Mouse (Mus musculus) E14TG2a.4 (cell line): ENCODE measurements at regions not wholly inside any gene's neighbourhood (a gene's known extent, or its start where the extent isn't known, plus 50 kb on each side); places are given as distances from the start of the nearest gene placed in this dataset.

Experiments
- H3K27me3 ChIP-seq: 2 replicates; pipeline ENCODE4 v1.6.1; 2014; ENCODE audit warnings: low read length, control low read depth; ENCODE audit not compliant: insufficient read depth
- H3K36me3 ChIP-seq: 2 replicates; pipeline ENCODE4 v1.6.1; 2014; ENCODE audit warnings: low read length, control low read depth; ENCODE audit not compliant: insufficient read depth
- H3K4me1 ChIP-seq: replicated peaks from 2 replicates; pipeline ENCODE4 v1.6.1; 2014; ENCODE audit warnings: low read depth, low read length, control low read depth
- H3K4me3 ChIP-seq: replicated peaks from 2 replicates; pipeline ENCODE4 v1.5.1; 2014; ENCODE audit warnings: mild to moderate bottlenecking, low read length
- H3K9me3 ChIP-seq: 2 replicates; pipeline ENCODE4 v1.6.1; 2014; ENCODE audit warnings: low read length, control low read depth
- CTCF ChIP-seq: conservative IDR thresholded peaks from 2 replicates; pipeline ENCODE4 v1.5.1; 2014; ENCODE audit warnings: low read length
- NANOG ChIP-seq: IDR thresholded peaks from 2 replicates; pipeline ENCODE4 v1.6.1; 2014; ENCODE audit warnings: borderline replicate concordance, low read length, mixed read lengths
- POU5F1 ChIP-seq: IDR thresholded peaks from 2 replicates; pipeline ENCODE4 v1.6.1; 2014; ENCODE audit warnings: low read length, borderline replicate concordance

DNA sequence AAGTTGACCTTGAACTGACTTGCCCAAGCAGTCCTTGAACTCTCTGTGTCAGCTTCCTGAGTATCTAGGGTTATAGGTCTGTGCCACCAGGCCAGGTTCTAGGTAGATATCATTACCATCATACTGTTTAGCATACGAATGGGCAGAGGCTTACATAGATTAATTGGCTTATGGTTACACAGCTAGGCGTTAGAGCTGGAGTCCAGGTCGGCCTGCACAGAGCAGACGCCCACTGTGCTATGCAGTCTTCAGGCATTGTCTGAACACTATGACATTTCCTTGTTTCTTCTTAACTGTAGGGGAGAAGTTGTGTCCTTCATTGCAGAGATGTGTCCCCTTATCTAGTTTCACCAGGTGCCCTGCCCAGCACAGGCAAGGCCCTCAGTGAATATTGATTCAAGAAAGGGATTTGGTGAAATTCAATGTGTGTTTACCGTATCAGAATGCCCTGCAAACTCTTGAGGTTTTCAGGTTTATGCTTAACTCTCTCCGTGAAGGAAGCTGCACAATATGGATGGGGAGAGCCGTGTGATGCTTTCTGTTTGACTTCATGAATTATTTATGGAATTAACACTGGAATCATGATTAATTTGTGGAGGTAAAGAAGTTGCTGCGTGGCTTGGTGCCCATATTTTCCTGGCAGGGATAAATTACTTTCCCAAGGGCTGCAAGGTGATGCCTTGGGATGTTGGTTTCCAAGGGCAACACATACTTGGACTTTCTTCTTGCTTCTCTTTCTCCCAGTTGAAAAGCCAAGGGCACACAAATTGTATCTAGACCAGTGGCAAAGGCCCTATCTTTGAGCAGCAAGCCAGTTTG lies 78.7 kb upstream of the Pcdh8 start:
- 0 out of 2 replicates have a peak, but pooled peaks cover 4% of the 10 kb centered on the region for H3K27me3 ChIP-seq
- no peak overlapping the region for H3K4me3 ChIP-seq
- TF ChIP-seq CTCF (no peak), POU5F1 (no peak), NANOG (no peak)
- no peaks in the 10 kb centered on the region for H3K4me1 ChIP-seq
- H3K36me3 ChIP-seq: no peaks in the 10 kb centered on the region
- H3K9me3 ChIP-seq: peaks cover 23% of the 10 kb centered on the region

DNA sequence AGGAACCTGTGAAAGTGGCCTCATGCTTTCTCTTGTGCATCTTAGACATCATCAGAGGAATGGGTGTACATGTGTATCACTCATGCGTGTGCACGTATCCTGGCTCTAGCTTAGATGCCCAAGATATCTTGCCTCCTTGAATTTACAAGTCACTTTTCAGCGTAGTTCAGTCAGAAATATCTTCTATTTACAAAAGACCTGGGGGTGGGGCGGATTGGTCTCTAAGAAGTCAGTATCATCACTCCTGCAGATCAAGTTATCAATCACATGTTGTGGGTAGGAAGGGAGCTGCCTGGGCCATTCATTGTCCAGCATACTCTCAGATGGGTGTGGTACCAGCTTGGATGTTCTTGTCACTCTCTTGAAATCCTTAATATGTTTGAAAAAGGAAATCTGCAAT lies 77.0 kb upstream of the Pcdh8 start:
- no peaks in the 10 kb centered on the region for H3K36me3 ChIP-seq
- TF ChIP-seq POU5F1 (no peak), NANOG (no peak), CTCF (no peak)
- 0 out of 2 replicates have a peak, but pooled peaks cover 4% of the 10 kb centered on the region for H3K27me3 ChIP-seq
- H3K4me3 ChIP-seq: no peak overlapping the region
- H3K9me3 ChIP-seq: peaks cover 33% of the 10 kb centered on the region
- H3K4me1 ChIP-seq: no peaks in the 10 kb centered on the region

DNA sequence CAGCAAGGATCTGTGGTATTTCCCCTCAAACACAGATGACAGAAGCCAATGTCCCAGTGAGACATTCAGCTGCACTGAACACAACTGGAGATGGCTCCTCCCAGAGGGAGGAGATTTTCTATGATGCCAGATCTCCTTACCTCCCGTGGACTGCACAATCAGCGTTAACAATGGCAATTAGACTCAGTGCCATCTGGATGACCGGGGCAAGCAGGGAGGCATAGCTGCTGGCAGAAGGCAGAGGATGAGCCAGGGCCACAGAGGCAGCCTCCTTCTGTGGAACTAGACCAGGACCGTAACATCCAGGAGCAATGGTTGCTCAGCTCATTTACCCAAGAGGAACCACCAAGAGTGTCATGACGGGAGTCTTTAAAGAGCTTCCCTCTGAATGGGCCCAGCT lies 73.2 kb upstream of the Pcdh8 start:
- H3K27me3 ChIP-seq: peaks cover 9% of the 10 kb centered on the region
- peaks cover 10% of the 10 kb centered on the region for H3K4me1 ChIP-seq
- no peak overlapping the region for H3K4me3 ChIP-seq
- peaks cover 33% of the 10 kb centered on the region for H3K9me3 ChIP-seq
- TF ChIP-seq CTCF: no peak
- TF ChIP-seq POU5F1: no peak
- TF ChIP-seq NANOG: no peak
- no peaks in the 10 kb centered on the region for H3K36me3 ChIP-seq

DNA sequence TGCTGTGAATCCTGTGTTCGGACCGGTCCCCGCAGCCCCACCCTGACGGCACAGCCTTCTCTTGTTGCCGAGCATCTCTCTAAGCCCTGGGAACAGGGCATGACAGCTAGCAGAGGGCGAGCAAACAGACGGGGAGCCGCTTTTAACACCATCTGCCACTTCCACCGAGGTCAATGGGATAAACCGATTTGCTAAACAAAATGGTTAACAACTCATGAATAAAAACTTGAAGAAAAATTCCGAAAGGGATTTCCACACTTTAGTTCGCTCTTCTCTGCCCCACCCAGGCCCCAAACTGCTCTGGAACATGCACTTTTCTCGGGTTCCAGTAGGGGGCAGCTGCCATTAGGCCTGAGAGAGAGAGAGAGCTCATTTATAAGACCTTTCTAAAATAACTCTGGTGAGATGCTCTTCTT lies 72.0 kb upstream of the Pcdh8 start:
- Histone ChIP-seq H3K9me3 (peaks cover 29% of the 10 kb centered on the region), H3K36me3 (no peaks in the 10 kb centered on the region), H3K27me3 (peaks cover 9% of the 10 kb centered on the region), H3K4me1 (peaks cover 12% of the 10 kb centered on the region), H3K4me3 (0 out of 2 replicates have a peak overlapping the region, but pooled peaks have one; percentile 13)
- TF ChIP-seq POU5F1 (no peak), CTCF (peak; percentile 80), NANOG (no peak)

DNA sequence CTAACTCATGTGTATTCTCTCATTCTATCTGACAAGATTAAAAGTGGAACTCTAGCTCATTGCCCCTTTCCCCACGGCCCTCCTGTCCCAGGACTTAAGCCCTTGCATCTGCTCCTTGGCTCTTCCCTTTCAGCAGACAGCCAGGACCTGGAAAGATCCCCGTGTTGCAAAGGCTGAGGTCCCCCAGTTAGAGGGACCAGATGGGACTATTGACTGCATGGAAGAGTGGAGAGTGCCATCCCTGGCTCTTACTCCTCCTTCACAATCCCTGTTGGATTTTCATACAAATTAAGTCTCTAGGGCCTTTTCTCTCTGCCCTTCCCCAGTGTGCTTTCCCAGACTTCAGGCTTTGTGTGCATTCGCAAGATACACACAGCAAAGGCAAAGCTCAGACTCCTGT lies 71.6 kb upstream of the Pcdh8 start:
- TF ChIP-seq POU5F1 (no peak), CTCF (no peak)
- Histone ChIP-seq H3K27me3 (peaks cover 12% of the 10 kb centered on the region), H3K36me3 (no peaks in the 10 kb centered on the region), H3K4me1 (peaks cover 12% of the 10 kb centered on the region), H3K9me3 (peaks cover 27% of the 10 kb centered on the region), H3K4me3 (0 out of 2 replicates have a peak overlapping the region, but pooled peaks have one; percentile 13)

DNA sequence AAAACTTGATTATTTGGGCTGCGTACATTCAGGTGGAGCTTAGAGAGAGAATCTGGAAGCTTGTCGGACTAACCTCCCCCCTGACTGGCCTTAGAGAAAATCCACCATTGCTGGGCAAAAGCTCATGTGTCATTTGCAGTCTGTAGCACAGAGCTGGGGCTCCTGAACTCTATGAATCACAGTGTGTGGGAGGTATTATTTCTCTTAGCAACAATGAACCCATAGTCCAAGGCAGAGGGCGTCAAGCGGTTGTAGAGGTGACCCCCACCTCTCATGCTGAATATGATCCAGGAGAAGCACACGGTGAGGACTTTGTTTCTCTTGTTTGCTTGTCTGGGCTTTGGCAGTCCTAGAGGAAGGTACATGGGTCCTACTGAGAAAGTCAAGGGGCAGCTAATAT lies 66.0 kb upstream of the Pcdh8 start:
- peaks cover 5% of the 10 kb centered on the region; the same call in 1 of the 2 replicates for H3K9me3 ChIP-seq
- TF ChIP-seq NANOG (no peak), CTCF (no peak), POU5F1 (no peak)
- H3K4me1 ChIP-seq: peaks cover 12% of the 10 kb centered on the region
- no peaks in the 10 kb centered on the region for H3K36me3 ChIP-seq
- peaks cover 12% of the 10 kb centered on the region for H3K27me3 ChIP-seq
- no peak overlapping the region for H3K4me3 ChIP-seq

DNA sequence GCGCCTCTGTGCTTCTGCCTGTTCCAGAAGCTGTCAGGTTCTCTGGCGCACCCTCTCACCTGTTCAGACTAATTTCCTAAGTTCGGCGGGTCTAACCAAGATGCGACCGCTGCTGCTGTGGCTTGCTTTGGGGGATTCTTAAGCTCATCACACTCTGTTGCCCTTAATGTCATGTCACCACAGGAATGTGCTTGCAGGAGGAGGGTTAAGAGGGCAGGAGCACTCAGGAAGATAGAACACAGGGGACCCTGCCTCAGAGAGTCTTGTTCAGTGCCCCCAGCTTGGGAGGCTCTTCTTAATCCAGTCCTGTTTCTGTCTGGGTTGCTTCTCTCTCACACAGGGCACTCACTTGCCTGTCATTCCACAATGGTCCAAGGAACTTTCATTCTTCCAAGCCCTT lies 65.1 kb upstream of the Pcdh8 start:
- H3K27me3 ChIP-seq: peaks cover 9% of the 10 kb centered on the region; the same call in 1 of the 2 replicates
- TF ChIP-seq CTCF: no peak
- no peak for TF ChIP-seq NANOG
- no peak for TF ChIP-seq POU5F1
- no peaks in the 10 kb centered on the region for H3K36me3 ChIP-seq
- H3K4me1 ChIP-seq: peaks cover 12% of the 10 kb centered on the region
- peaks cover 5% of the 10 kb centered on the region; the same call in 1 of the 2 replicates for H3K9me3 ChIP-seq
- peak overlapping the region; percentile 65 for H3K4me3 ChIP-seq

DNA sequence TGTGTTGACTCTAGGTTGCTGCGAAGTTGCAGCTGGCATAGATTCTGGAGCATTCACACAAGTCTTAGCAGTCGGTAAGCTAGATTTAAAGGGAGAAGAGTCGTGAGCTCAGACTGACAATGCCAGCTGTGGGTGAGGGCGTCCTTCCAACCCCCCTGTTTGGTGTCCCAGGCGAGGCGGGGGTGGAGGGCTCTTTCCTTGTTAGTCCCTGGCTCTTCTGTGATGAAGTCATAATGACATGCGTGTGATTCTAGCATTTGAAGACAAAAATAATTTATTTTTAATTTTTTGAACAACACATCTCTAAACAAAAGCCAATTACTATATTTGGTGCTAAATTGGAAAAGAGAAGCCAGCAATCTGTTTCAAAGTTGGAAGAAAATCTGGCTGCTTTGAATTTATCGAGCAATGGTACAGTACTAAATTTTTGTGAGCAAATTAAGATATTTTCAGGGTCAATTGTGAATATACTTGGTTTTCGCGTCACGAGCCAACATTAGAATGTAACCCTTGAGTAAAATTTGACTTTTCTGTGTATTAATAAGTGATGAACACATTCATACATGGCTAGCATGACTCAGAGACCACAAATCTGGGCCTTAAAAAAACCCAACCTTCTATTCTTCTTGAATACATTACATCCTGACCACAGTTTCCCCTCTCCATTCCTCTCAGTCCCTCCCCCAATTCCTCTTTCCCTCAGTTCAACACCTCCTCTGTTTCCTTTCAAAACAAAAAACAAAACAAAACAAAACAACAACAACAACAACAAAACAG lies 53.7 kb upstream of the Pcdh8 start:
- no peaks in the 10 kb centered on the region for H3K9me3 ChIP-seq
- no peaks in the 10 kb centered on the region for H3K36me3 ChIP-seq
- no peaks in the 10 kb centered on the region for H3K4me1 ChIP-seq
- TF ChIP-seq CTCF (no peak), POU5F1 (no peak), NANOG (no peak)
- H3K27me3 ChIP-seq: no peaks in the 10 kb centered on the region
- H3K4me3 ChIP-seq: no peak overlapping the region
